Mouse (Mus musculus) common myeloid progenitor, adult 5-6 weeks (primary cell): ENCODE data around the gene Tbc1d4. TPM values are rescaled to one million over a fixed set of nuclear protein-coding genes. Genes with fewer than 3 reads are reported as not detected.

ENCODE experiments used
- ATAC-seq: replicated peaks from 2 replicates; pipeline ENCODE4 v1.8.0; 2016; ENCODE audit warnings: low read depth, mild to moderate bottlenecking, moderate TSS enrichment, inconsistent platforms; ENCODE audit not compliant: poor library complexity, severe bottlenecking
- total RNA-seq: library from RNA; stranded (forward); fragments of 200-1000, 187-1606 nt; gene quantifications from 2 replicates; pipeline ENCODE4 v1.2.3, GENCODE M21; 2017

Tbc1d4 gene
- total RNA-seq, 1 experiment from 2014 or later: 20.1 TPM

DNA sequence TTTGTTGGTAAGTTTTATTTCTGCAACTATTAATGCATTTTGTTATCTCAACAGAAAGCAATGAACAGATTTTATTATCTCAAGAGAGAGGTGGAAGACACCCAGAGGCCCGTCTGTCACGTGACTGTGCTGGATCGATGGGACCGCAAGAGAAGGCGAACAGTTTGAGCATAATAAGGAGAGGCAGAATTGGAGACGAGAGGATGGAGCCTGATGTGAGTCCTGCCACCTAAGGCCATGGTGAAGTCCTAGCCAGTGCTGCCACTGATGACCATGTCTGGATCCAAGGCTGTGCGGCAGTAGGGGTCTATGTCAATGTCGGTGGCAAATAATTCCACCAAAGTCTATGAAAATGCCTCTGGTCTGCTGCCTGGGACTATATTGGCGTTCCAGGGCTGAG, 12.3 kb downstream of the Tbc1d4 start:
- ATAC-seq: no peak

DNA sequence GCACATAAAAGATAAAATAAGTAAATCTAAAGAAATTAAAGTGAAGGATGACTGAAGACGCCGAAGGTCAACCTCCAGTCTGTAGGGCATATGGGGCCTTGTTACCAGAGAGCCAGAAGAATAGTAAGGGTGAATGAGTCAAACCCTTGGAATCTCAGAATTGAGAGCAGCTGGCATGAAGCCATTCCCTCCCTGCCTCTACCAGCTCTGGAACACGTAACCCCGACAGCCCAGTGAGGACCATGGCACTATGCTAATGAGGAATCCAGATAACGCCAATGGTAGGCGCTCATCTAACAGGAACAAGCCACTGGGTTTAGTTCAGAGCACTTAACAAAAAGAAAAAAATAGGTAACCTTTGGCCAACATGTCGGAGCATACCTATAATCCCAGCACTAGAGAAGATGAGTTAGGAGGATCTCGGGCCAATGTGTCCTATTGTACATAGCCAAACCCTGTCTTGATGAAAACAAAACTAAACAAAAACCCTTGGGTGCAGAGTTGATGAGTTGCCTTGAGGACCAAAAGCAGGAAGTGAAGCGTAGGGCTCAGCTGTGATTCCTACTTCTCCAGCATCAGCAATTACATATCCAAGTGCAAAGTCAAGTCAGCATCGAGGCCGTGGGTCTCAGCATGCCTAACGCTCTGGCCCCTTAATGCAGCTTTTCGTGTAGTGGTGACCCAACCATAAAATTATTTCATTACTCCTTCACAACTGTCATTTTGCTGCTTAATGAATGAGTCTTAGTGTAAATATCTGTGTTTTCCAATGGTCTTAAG, 13.5 kb downstream of the Tbc1d4 start:
- no peak for ATAC-seq

DNA sequence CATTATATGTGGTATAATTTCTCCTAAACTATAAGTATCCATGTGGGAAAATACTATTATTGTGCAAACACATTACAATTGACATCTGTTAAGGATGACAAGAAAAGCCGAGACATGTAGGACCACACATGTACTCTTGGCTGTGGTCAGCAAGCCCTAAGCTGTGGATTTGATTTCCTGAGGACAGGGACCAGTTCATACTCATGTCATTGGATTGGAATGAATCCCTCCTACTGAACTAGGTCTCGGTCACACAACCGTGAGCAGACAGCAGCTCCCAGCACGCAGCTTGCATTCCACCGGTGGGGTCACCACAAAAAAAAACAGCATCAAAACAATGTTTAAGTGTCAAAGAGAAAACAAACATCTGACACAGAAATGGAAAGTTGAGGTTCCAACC, 15.0 kb downstream of the Tbc1d4 start:
- ATAC-seq: no peak

DNA sequence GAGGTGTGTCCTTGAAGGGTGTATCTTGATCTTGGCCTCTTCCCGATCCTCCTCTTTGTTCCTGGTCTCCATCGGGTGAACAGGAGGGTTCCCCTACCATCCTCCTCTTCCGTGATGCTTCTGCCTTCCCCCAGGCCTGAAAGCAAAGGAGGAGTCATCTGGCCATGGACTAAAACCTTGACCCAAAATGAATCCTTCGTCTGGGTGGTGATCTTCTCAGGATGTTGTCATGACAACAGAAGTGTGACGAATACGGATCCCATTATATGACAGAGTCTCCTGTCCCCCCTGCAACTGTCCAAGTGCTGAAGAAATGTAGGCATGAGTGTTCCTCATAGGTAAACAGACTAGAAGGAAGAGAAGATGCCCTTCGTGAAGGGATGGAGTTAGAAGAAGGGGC, 15.7 kb downstream of the Tbc1d4 start:
- ATAC-seq: no peak

DNA sequence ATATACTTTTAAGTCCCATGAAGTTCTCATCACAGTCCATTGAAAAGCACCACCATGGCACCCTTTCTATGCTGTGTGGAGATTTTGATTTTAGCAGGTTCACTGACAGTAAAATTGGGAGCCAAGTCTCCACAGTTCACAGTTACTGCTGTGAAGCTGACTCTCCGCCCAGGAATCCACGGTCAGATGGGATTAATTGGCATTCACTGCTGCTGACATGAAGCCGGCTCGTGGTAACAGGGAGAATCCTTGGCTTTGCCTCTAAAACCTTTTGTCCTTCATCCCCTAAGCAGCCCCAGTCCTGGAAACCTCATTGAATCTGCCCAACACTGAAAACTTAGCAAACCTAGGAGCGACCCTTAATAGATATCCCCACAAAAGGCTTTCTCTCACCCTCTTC, 17.9 kb downstream of the Tbc1d4 start:
- ATAC-seq: no peak

DNA sequence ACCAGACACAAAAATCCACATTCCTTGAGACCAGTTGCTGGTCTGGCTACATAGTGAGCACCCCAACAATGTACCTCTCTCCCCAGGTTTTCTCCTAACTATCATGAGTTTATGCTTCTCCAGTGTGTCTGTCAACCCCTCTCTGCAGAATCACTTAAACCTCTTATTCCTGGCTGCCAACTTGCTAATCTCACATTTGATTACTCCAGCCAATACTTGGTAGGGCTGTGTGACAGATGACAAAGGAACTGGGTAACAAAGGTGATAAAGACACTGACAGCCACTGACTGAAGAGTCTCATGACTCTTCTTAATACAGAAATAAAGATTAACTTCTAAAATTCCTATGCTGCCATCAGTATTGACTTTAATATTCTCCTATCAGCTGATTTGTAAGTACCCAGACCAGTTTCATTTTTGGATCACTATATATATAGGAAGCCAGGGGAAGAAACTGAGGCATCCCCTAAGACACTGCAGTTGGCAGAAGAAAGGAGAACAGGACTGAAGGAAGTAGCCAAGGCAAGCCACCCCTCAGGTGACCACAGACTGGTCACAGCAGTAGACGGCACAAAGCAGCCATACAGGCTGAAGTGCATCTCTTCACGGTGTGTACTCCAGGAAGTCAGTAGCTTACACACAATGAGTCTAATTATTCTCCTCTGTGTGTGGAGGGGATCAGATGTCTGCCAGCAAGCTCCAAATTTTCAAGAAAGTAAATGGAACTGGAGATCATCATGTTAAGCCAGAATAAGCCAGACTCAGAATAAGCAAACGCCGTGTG, 20.6 kb downstream of the Tbc1d4 start:
- ATAC-seq: peak; percentile 42; the same call in 1 of the 2 replicates

DNA sequence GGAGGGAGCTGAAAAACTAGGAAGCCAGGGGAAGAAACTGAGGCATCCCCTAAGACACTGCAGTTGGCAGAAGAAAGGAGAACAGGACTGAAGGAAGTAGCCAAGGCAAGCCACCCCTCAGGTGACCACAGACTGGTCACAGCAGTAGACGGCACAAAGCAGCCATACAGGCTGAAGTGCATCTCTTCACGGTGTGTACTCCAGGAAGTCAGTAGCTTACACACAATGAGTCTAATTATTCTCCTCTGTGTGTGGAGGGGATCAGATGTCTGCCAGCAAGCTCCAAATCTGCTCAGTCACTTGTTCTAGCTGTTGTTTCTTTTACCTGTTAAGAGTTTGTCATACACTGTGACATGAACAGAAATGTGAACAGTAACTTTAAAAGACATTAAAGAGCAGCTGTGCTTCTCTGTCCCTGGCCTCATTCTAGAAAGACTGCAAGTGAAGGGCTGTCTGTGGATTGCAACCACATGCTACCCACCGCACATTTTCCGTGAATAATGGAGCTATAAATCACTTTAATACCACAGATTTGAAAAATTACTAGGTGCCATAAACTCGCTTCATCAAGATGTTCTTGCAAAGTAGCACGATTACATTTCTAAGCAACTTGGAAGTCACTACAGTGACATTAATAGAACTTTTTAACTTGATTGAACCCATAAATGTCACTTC, 21.5 kb downstream of the Tbc1d4 start:
- ATAC-seq: peak; percentile 43

DNA sequence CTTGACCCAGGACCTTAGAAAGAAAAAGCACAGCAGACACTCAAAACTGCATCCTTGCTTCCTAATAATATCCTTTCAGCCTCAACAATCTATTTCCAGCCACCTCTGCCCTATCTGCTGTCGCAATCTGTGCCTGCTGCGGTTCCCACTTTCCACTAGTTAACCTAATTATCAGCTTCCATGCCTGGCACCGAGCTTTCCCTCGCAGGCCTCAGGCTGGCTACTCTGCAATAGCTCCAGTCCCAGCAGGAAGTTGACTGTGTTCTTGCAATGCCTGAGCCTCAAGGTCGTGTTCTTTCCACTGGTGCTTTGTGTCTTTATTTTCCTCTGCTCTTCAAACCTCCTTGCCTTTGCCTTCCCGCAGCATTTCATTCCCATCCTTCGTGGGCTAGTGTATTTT, 22.9 kb downstream of the Tbc1d4 start:
- peak; percentile 64 for ATAC-seq

DNA sequence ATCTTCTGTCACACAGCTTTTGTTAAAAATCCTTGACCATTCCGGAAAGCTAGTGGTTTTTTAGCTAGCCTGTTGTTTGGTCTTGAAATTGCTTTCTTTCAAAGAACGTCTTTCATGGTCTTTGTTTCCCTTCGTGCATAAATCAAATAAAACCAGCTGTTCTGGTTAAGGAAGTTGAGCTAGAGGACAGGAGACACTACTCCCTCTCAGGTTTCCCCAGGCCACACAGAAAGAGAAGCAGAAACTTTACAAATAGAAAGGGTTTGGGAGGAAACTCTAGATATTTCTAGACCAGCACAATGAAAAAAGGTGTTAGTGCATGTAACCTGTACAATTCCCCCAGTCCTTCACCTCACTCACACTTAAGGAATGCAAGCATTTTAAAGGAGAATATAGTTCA, 33.3 kb downstream of the Tbc1d4 start:
- ATAC-seq: peak; percentile 39; the same call in 1 of the 2 replicates

DNA sequence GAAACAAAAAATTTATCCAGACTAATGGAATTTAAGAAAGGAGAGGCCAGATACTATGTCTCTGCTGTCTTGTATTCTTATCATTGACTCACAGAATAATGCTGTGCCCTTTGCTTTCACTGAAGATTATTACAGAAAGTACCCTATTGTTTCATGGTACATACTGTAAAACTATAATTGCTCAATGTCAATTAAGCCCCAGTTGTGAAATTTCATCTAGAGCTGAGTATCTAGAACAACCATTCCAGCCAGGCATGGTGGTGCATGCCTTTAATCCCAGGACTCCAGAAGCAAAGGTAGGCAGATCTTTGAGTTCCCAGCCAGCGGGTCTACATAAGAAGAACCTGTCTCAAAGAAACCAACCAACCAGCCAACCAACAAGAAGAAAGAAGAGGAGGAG, 34.5 kb downstream of the Tbc1d4 start:
- no peak for ATAC-seq

DNA sequence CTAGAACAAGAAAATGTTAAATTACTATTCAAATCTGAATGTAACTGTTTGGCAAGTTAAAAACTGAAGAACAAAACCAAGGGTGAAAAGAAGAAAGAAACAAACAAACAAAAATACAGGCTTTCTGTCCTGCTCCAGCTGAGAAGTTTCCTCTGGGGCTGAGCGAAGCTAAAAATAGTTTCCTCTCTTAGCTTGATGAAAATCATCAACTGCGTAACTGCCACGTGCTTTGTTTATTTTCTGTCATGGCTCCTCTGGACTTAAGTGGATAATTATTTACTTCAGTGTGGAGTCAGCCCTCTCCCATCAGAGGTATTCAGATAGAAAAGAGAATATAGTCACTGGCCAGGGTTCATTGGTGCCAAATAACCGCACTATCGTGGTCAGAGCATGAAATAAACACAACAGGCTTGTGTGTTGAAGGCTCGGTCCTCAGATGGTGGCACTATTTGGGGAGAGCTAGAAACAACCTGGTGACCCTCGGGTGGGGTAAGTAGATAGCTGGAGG, 35.8 kb downstream of the Tbc1d4 start:
- ATAC-seq: no peak

DNA sequence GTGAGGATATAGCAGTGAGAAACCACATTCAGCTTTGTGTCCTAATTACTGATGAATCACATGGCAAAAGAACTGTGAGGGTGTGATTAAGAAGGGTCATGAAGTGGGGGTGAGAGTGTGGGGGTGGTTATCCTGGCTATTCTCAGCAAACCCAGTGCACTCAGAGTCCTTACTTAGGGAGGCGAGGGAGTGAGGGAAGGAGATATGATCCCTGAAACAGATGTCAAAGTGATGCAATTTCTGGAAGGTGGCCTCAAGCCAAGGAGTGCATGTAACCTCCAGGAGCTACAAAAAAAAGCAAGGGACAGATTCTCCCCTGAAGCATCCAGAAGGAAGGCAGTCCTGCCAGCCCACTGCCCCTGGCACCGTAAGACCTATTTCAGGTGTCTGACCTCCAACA, 40.2 kb downstream of the Tbc1d4 start:
- no peak for ATAC-seq

DNA sequence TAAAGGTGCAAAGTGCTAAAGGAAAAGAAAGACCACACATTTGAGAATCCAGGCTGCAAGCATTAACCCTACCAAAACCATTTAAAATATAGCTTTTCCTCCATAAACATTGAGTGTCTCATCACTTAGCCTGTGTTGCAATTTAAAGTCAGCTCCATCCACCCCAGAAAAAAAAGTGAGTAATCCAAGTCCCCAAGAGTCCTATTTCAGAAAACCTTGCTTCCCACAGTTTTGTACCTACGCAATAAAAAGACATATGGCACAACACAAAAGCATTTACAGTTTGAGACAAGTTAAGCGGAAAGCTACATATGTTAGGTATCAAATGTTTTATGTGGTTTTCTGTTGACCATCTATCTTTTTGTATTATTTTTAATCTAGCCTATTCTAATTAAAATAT, 42.3 kb downstream of the Tbc1d4 start:
- no peak for ATAC-seq

DNA sequence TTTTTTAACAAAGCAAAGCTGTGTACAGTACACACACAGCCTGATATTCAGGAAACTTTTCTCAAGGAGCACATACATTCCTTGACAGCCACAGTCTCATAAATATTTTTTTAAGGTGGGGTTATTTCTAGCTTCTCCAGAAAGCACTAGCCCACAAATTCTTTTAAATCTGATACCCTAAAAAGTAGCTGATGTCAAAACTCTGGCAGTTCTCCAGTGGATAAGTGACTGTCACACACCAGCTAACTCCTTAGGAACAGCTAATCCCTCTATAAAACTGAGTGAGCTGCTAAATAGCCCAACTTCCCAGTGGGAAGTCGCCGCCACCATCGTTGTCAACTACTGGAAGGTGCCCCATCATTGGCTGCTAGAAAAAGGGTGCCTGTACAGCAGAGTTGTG, 43.3 kb downstream of the Tbc1d4 start:
- ATAC-seq: no peak

DNA sequence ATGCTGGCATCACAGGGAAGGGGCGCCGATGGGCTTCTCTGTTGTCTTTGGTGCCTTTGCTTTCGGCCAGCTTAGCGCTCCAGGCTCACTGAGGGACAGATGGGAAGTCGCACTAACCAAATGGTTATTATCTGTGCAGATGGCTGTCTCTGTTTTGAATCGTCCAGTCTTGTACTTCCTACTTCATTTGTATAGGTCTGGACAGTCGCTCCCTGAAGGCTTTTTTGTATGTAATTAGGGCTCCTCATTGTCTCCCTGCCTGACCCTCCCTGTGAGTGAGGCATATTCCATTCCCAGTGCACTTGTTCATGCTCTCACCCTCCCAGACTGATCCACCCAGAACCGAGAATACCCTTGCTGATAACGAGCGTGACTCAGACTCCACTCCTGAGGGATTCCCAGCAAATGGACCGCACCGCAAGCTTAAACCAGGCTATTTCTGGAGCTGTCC, 47.7 kb downstream of the Tbc1d4 start:
- ATAC-seq: no peak

DNA sequence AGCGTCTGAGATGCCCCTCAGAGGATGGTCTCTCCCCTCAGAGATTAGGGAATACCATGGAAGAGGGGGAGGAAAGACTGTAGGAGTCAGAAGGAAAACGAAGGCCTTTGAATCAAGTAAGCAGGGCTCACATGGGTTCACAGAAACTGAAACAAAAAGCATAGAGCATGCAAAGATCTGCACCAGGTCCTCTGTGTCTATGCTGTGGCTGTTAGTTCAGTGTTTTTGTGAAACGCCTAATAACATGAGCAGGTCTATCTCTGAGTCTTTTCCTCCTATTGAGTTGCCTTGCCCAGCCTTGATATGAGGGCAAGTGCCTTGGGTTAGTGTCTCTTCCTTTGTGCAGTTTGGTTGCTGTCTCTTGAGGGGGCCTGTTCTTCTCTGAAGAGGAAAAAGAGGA, 49.5 kb downstream of the Tbc1d4 start:
- ATAC-seq: peak; percentile 58

DNA sequence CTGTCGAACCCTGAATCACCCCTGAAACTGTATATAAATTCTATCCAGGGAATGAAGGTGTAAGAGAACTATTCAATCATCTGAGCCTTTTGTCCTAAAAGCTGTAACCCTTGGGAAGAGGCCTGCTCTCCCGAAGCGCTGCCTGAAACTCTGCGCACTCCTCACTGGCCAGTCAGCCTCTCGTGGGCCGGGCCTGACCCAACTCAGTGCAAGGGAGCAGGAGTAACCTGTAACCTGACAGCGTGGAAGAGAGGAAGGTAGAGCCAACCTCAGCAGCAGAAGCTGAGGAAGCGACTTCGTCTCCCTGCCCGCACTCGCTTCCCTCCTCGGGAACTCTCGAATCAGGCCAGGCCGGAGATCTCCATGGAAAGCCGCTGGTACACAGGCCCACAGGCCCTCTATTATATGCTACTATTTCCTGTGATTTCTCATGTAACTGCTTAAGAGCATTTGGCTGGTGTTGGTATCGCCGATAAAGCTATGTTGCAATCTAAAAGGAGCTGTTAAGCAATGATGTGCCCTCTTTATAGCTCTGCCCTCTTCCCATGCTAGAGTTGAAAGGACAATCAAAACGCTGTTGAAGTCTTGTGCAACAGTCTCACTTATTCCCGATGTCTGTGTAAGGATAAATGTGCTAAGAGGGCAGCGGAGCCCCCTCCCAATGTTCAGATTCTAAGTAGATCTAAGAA, 60.0 kb downstream of the Tbc1d4 start:
- peak; percentile 45; the same call in 1 of the 2 replicates for ATAC-seq

DNA sequence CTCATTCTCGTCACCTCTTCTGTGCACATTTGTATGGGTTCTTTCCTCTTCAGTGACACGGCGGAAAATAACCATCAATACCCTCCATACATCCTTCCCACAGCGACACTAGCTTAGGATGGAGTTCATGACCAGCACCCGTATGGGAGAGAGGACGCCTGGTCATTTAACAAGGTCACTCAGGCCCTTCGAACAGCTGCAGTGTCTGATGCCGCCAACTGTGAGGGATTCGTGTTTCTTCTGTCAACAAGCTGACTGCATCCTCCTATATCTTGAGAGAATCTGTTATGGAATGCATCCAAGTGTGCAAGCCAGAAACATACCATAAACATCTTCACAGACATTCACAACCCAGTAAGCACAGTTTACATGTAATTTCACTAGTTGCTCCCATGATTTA, 67.1 kb downstream of the Tbc1d4 start:
- no peak for ATAC-seq

DNA sequence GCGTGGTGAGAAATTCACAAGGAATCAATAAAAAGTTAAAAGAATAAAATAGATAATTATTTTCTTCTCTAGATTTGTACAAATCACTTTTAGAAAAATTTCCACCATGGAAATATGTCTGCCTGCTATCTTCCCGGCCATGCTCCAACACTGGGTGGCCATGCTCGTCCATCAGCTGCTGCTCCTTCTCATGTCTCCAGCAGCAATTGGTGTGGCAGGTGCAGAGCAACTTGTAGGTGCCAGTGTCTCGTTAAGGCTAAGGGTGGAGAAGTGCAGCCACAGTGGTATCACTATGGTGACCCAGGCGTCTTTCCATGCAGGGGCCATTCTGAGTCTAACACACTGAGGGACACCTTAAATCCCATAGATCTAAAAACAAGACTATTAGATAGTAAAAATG, 67.8 kb downstream of the Tbc1d4 start:
- no peak for ATAC-seq

DNA sequence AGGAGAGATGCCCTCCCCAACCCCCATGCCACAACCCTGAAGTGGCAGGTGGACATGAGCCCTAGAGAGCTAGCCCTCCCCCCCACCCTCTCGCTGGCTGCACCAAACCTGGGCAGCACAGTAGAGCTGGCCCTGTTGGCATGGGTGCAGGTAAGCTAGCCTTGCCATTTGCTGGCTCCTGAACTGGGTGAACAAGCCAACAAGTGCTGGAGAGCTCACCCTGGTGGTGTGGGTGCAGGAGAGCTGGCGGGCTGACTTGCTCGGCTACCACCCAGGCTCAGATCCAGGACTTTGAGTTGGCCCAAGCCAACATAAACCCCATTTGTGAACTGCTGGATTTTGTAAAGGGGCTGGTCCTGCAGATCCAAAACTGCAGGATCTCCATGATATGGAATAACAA, 68.5 kb downstream of the Tbc1d4 start:
- no peak for ATAC-seq
